Mouse (Mus musculus) stomach, postnatal 0 days (tissue): ENCODE data around the gene Adamts12.

ENCODE experiments used
- CTCF ChIP-seq: IDR thresholded peaks from 2 replicates; pipeline ENCODE4 v1.5.1; 2016; ENCODE audit warnings: antibody characterized with exemption, low read depth, mild to moderate bottlenecking, moderate library complexity
- EP300 ChIP-seq: optimal IDR thresholded peaks from 2 replicates; pipeline ENCODE3; 2016; ENCODE audit warnings: antibody characterized with exemption

- TF ChIP-seq CTCF (no peak), EP300 (no peak)
Measured at GRCm38 (mm10) chr15:11041229-11041628, 23.4 kb upstream of the Adamts12 start.
